Mouse (Mus musculus): ENCODE results near the gene Mst1r. TPM values are rescaled to one million over a fixed set of nuclear protein-coding genes. Genes with fewer than 3 reads are reported as not detected.

Mst1r gene
- polyA plus RNA-seq, 1 experiment: 0.02 TPM

DNA sequence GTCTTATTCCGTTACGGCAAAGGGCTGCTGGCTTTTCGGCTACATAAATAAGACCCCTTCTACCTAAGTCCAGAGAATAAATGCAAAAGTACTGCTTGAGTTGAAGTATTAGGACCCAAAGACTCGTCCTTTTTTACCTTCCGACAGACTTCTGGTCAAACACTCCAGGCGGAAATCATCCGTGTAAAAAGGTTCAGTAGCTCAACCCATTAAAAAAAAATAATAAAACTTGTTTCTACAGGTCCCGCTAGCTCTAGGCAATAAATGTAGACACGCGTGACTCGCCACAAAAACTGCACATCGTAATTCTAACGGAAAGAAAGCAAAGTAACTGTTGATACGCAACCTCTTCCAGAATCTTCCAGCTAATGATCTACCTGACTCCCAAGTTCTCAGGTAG, 33.5 kb upstream of the Mst1r start, which contains the start of gene Rbm6:
Gene Rbm6, minus strand, starts transcription at position 101 of the 400 bp plus-strand sequence.
- H3K27me3 ChIP-seq (ENCODE audit: control insufficient read depth, insufficient read depth, insufficient read length): no peaks in the 10 kb centered on the region
- H3ac ChIP-seq (ENCODE audit: control insufficient read depth, insufficient read length, low read depth): peak within 1 kb of the TSS; percentile 91
- TF ChIP-seq MAX (IDR thresholded peaks at IDR 0.05): no peak
- TF ChIP-seq MYOG (IDR thresholded peaks at IDR 0.05; ENCODE audit: control insufficient read depth, extremely low read depth, insufficient read length): no peak
- no peak for TF ChIP-seq CTCF (IDR thresholded peaks at IDR 0.05; ENCODE audit: control insufficient read depth, insufficient read depth, insufficient read length)
- TF ChIP-seq CEBPB (IDR thresholded peaks at IDR 0.05; ENCODE audit: low read depth): no peak
- no peak for TF ChIP-seq MYOD1 (IDR thresholded peaks at IDR 0.05; ENCODE audit: control insufficient read depth, insufficient read length, low read depth)
- no peak for TF ChIP-seq USF1 (IDR thresholded peaks at IDR 0.05; ENCODE audit: low read depth)
- peak within 1 kb of the TSS; percentile 82 for H3K4me3 ChIP-seq (ENCODE audit: insufficient read depth, poor library complexity, severe bottlenecking)
- H3K36me3 ChIP-seq (ENCODE audit: control insufficient read depth, insufficient read depth): peaks cover 1% of the 10 kb centered on the region
- H3K79me2 ChIP-seq (ENCODE audit: control insufficient read depth, insufficient read depth): peaks cover 43% of the 10 kb centered on the region
- H3K79me3 ChIP-seq (ENCODE audit: low read depth): peaks cover 39% of the 10 kb centered on the region

GRCm38 (mm10) chr9:107880411-107880810, 26.3 kb upstream of the Mst1r start:
- H3K36me3 ChIP-seq (ENCODE audit: control insufficient read depth, insufficient read depth): no peaks in the 10 kb centered on the region
- H3K27me3 ChIP-seq (ENCODE audit: control insufficient read depth, insufficient read depth, insufficient read length): peaks cover 26% of the 10 kb centered on the region
- H3ac ChIP-seq (ENCODE audit: control insufficient read depth, insufficient read length, low read depth): no peak overlapping the region
- H3K4me3 ChIP-seq (ENCODE audit: insufficient read depth, poor library complexity, severe bottlenecking): no peak overlapping the region
- no peaks in the 10 kb centered on the region for H3K79me3 ChIP-seq (ENCODE audit: low read depth)
- TF ChIP-seq USF1 (IDR thresholded peaks at IDR 0.05; ENCODE audit: low read depth): no peak
- TF ChIP-seq MYOG (IDR thresholded peaks at IDR 0.05; ENCODE audit: control insufficient read depth, extremely low read depth, insufficient read length): no peak
- no peak for TF ChIP-seq CEBPB (IDR thresholded peaks at IDR 0.05; ENCODE audit: low read depth)
- no peak for TF ChIP-seq CTCF (IDR thresholded peaks at IDR 0.05; ENCODE audit: control insufficient read depth, insufficient read depth, insufficient read length)
- TF ChIP-seq MYOD1 (IDR thresholded peaks at IDR 0.05; ENCODE audit: control insufficient read depth, insufficient read length, low read depth): no peak
- TF ChIP-seq FOSL1 (IDR thresholded peaks at IDR 0.05; ENCODE audit: insufficient read depth, low read length, poor library complexity, severe bottlenecking): no peak
- TF ChIP-seq MAX (IDR thresholded peaks at IDR 0.05): no peak
- H3K79me2 ChIP-seq (ENCODE audit: control insufficient read depth, insufficient read depth): no peaks in the 10 kb centered on the region

DNA sequence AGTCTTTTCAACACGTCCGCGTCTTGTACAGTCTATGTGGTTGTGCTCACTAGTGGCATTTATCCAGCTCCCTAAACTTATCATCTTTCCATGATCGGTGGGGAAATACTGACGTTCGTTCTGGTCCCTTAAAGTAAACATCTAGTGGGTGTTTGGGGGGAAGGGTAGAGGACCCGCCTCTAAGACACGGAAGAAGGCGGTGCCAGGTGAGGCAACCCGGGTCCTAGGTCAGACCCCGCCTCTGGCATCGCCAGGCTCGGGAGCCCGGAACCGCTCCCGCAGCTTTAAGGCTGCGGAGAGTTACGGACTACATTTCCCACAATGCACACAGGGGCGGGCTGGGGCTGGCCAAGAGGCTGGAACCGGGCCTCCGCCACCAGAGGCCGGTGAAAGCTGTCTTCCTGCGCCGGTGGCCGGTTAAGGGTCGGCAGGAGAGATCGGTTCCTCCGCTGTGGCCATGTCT, 18.8 kb upstream of the Mst1r start, which contains the start of gene Mon1a:
Gene Mon1a, plus strand, starts transcription at position 348 of the 463 bp plus-strand sequence.
- Histone ChIP-seq H3ac (ENCODE audit: control insufficient read depth, insufficient read length, low read depth) (peak within 1 kb of the TSS; percentile 92), H3K36me3 (ENCODE audit: control insufficient read depth, insufficient read depth) (no peaks in the 10 kb centered on the region), H3K4me3 (ENCODE audit: insufficient read depth, poor library complexity, severe bottlenecking) (peak within 1 kb of the TSS; percentile 57), H3K79me2 (ENCODE audit: control insufficient read depth, insufficient read depth) (no peaks in the 10 kb centered on the region), H3K79me3 (ENCODE audit: low read depth) (no peaks in the 10 kb centered on the region), H3K27me3 (ENCODE audit: control insufficient read depth, insufficient read depth, insufficient read length) (peaks cover 11% of the 10 kb centered on the region)
- TF ChIP-seq CTCF (IDR thresholded peaks at IDR 0.05; ENCODE audit: control insufficient read depth, insufficient read depth, insufficient read length): no peak
- TF ChIP-seq MYOD1 (IDR thresholded peaks at IDR 0.05; ENCODE audit: control insufficient read depth, insufficient read length, low read depth): no peak
- no peak for TF ChIP-seq MAX (IDR thresholded peaks at IDR 0.05)
- TF ChIP-seq FOSL1 (IDR thresholded peaks at IDR 0.05; ENCODE audit: insufficient read depth, low read length, poor library complexity, severe bottlenecking): no peak
- no peak for TF ChIP-seq CEBPB (IDR thresholded peaks at IDR 0.05; ENCODE audit: low read depth)
- no peak for TF ChIP-seq USF1 (IDR thresholded peaks at IDR 0.05; ENCODE audit: low read depth)
- TF ChIP-seq MYOG (IDR thresholded peaks at IDR 0.05; ENCODE audit: control insufficient read depth, extremely low read depth, insufficient read length): no peak

DNA sequence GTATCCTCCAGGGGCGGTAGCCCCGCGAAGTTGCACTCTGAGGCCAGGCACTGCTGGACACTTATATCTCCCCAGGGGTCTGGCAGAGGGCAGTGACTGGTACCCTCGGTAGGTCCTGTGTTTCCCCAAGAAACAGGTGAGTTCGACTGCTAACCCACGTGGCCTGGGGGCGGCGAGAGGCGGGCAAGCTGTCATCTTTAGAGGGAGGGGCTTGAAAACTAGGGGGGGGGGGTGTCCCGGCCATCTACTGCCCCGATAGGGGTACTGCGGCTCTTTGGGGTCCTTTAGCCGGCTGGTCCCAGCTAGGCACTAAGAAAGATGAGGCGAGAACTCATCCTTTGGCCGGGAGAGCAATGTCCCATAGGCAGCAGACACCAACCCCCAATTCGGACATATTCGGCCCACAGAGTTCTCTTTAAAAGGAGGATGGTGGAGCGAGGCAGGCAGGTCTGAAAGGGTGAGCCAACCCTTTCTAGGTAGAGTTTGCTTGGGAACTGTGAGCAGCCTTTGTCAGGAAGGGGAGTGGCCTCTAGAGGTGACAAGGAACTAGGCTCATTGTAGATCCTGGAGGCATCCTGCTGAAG, 18.3 kb upstream of the Mst1r start:
- Histone ChIP-seq H3K79me2 (ENCODE audit: control insufficient read depth, insufficient read depth) (no peaks in the 10 kb centered on the region), H3K27me3 (ENCODE audit: control insufficient read depth, insufficient read depth, insufficient read length) (peaks cover 11% of the 10 kb centered on the region), H3K79me3 (ENCODE audit: low read depth) (no peaks in the 10 kb centered on the region), H3K36me3 (ENCODE audit: control insufficient read depth, insufficient read depth) (no peaks in the 10 kb centered on the region), H3ac (ENCODE audit: control insufficient read depth, insufficient read length, low read depth) (peak overlapping the region; percentile 92), H3K4me3 (ENCODE audit: insufficient read depth, poor library complexity, severe bottlenecking) (peak overlapping the region; percentile 57)
- no peak for TF ChIP-seq MYOD1 (IDR thresholded peaks at IDR 0.05; ENCODE audit: control insufficient read depth, insufficient read length, low read depth)
- no peak for TF ChIP-seq USF1 (IDR thresholded peaks at IDR 0.05; ENCODE audit: low read depth)
- no peak for TF ChIP-seq MYOG (IDR thresholded peaks at IDR 0.05; ENCODE audit: control insufficient read depth, extremely low read depth, insufficient read length)
- TF ChIP-seq MAX (IDR thresholded peaks at IDR 0.05): no peak
- TF ChIP-seq FOSL1 (IDR thresholded peaks at IDR 0.05; ENCODE audit: insufficient read depth, low read length, poor library complexity, severe bottlenecking): no peak
- no peak for TF ChIP-seq CTCF (IDR thresholded peaks at IDR 0.05; ENCODE audit: control insufficient read depth, insufficient read depth, insufficient read length)
- TF ChIP-seq CEBPB (IDR thresholded peaks at IDR 0.05; ENCODE audit: low read depth): no peak

- H3K27me3 ChIP-seq (ENCODE audit: control insufficient read depth, insufficient read depth, insufficient read length): no peaks in the 10 kb centered on the region
- H3K4me3 ChIP-seq (ENCODE audit: insufficient read depth, poor library complexity, severe bottlenecking): no peak overlapping the region
- H3K79me3 ChIP-seq (ENCODE audit: low read depth): no peaks in the 10 kb centered on the region
- H3K36me3 ChIP-seq (ENCODE audit: control insufficient read depth, insufficient read depth): no peaks in the 10 kb centered on the region
- TF ChIP-seq MYOG (IDR thresholded peaks at IDR 0.05; ENCODE audit: control insufficient read depth, extremely low read depth, insufficient read length) (no peak), FOSL1 (IDR thresholded peaks at IDR 0.05; ENCODE audit: insufficient read depth, low read length, poor library complexity, severe bottlenecking) (no peak), MAX (IDR thresholded peaks at IDR 0.05) (no peak), CTCF (IDR thresholded peaks at IDR 0.05; ENCODE audit: control insufficient read depth, insufficient read depth, insufficient read length) (no peak), CEBPB (IDR thresholded peaks at IDR 0.05; ENCODE audit: low read depth) (no peak)
- no peak overlapping the region for H3ac ChIP-seq (ENCODE audit: control insufficient read depth, insufficient read length, low read depth)
- no peaks in the 10 kb centered on the region for H3K79me2 ChIP-seq (ENCODE audit: control insufficient read depth, insufficient read depth)
Observed at GRCm38 (mm10) chr9:107890260-107890659, 16.4 kb upstream of the Mst1r start.

Measured in C2C12 (cell line).